Mouse (Mus musculus): ENCODE results near the gene Ttll11.

GRCm38 (mm10) chr2:35785877-35786276 is 193.8 kb downstream of the Ttll11 start:
- no peak for TF ChIP-seq CHD2 (IDR thresholded peaks at IDR 0.05; ENCODE audit: low read depth, low read length)
- TF ChIP-seq MAFK (IDR thresholded peaks at IDR 0.05; ENCODE audit: insufficient read depth, low read depth, low read length) = no peak
- no peak for TF ChIP-seq HCFC1 (IDR thresholded peaks at IDR 0.05; ENCODE audit: borderline replicate concordance, insufficient read depth, low read length)
- no peak for TF ChIP-seq ZC3H11A (IDR thresholded peaks at IDR 0.05; ENCODE audit: borderline replicate concordance, low read depth, low read length)
- no peak for TF ChIP-seq ZNF384 (IDR thresholded peaks at IDR 0.05; ENCODE audit: low read depth, low read length)
